Mouse (Mus musculus) liver, embryonic 14.5 days (tissue): ENCODE measurements around the gene Efcab9. TPM values are rescaled to one million over a fixed set of nuclear protein-coding genes. Genes with fewer than 3 reads are reported as not detected.
A peak's percentile ranks its signal among the peaks of the same experiment; 100 is the strongest.

Experiments used
- ATAC-seq: fragments of 200-750 bp; cut with Nextera tagmentation; 2 replicates; pipeline ENCODE4 v1.8.0; 2017; ENCODE audit warnings: moderate number of reproducible peaks, mild to moderate bottlenecking, moderate library complexity; ENCODE audit not compliant: insufficient read depth
- DNase-seq, 3 experiments: peaks; one replicate each; pipeline ENCODE4 v3.0.0-alpha.2; 2012 to 2013; ENCODE audit warnings: low read depth in 3 of 3, low spot score in 3 of 3
- H3K27ac ChIP-seq: fragments of 300-500 bp; sonication (generic); 2 replicates; pipeline ENCODE4 v1.5.1; 2014; ENCODE audit warnings: moderate library complexity, mild to moderate bottlenecking, control low read depth, inconsistent platforms
- H3K27me3 ChIP-seq: fragments of 300-500 bp; sonication (generic); 2 replicates; pipeline ENCODE4 v1.6.1; 2014; ENCODE audit warnings: mild to moderate bottlenecking, low read length, moderate library complexity; ENCODE audit not compliant: control insufficient read depth, insufficient read depth
- H3K36me3 ChIP-seq: fragments of 300-500 bp; sonication (generic); replicated peaks from 2 replicates; pipeline ENCODE4 v1.6.1; 2014; ENCODE audit warnings: low read depth; ENCODE audit not compliant: control insufficient read depth, insufficient read depth
- H3K4me1 ChIP-seq, 2 experiments: fragments of 200-500 bp in 1 of 2; fragments of 300-500 bp in 1 of 2; sonication (generic) in 1 of 2; replicated peaks; 2 replicates each; pipeline ENCODE4 v1.6.1; 2012 to 2014; ENCODE audit warnings: antibody characterized with exemption in 1 of 2, inconsistent platforms in 1 of 2, low read length in 1 of 2; ENCODE audit not compliant: control insufficient read depth in 2 of 2, insufficient read depth in 2 of 2
- H3K4me2 ChIP-seq: fragments of 300-500 bp; sonication (generic); 2 replicates; pipeline ENCODE4 v1.6.1; 2014; ENCODE audit warnings: low read depth, mild to moderate bottlenecking, control low read depth, moderate library complexity
- H3K4me3 ChIP-seq, 2 experiments: fragments of 200-500 bp in 1 of 2; fragments of 300-500 bp in 1 of 2; sonication (generic) in 1 of 2; 2 replicates each; pipeline ENCODE4 v1.5.1; 2012 to 2014; ENCODE audit warnings: low read depth in 2 of 2, low read length in 2 of 2, mild to moderate bottlenecking in 2 of 2, control low read depth in 1 of 2, inconsistent platforms in 1 of 2, moderate library complexity in 1 of 2; ENCODE audit not compliant: insufficient read depth in 1 of 2
- H3K9ac ChIP-seq: fragments of 300-500 bp; sonication (generic); replicated peaks from 2 replicates; pipeline ENCODE4 v1.6.1; 2014; ENCODE audit warnings: mild to moderate bottlenecking, control low read depth, moderate library complexity
- H3K9me3 ChIP-seq: fragments of 300-500 bp; sonication (generic); 2 replicates; pipeline ENCODE4 v1.6.1; 2016; ENCODE audit warnings: low read length, mixed read lengths; ENCODE audit not compliant: control insufficient read depth
- CTCF ChIP-seq: IDR thresholded peaks from 2 replicates; pipeline ENCODE4 v1.5.1; 2016; ENCODE audit warnings: antibody characterized with exemption, low read depth, control low read depth
- EP300 ChIP-seq: IDR thresholded peaks from 2 replicates; pipeline ENCODE4 v1.6.1; 2016; ENCODE audit warnings: antibody characterized with exemption, low read depth
- WGBS: fragments of 180-500 bp; shearing (Covaris S2); extraction: QIAGEN DNeasy Blood & Tissue Kit; methylation state at CpG from one replicate; pipeline ENCODE4 v1.1.7; 2014; ENCODE audit not compliant: insufficient replicate concordance; 5-methylcytosine and 5-hydroxymethylcytosine counted together
- polyA plus RNA-seq, 2 experiments: library from polyadenylated mRNA; depleted of rRNA in 1 of 2; stranded (reverse) in 1 of 2; unstranded in 1 of 2; fragments of >200 nt; fragmentation: Nextera tagmentation in 1 of 2; extraction: Ambion mirVana in 1 of 2; gene quantifications; 2 replicates each; pipeline versions ENCODE4 v1.2.1 to v1.2.3; 2012 to 2014

The Efcab9 gene
- polyA plus RNA-seq, 2 experiments: 0.22 to 0.26 TPM

- no peak for ATAC-seq
Measured at GRCm38 (mm10) chr11:32499931-32500330, 31.9 kb downstream of the Efcab9 start.

GRCm38 (mm10) chr11:32498757-32499535, 32.9 kb downstream of the Efcab9 start:
- H3K9ac ChIP-seq: no peak overlapping the region
- ATAC-seq (no peak), DNase-seq (no peak)
- no peaks in the 10 kb centered on the region for H3K27me3 ChIP-seq
- H3K27ac ChIP-seq: no peak overlapping the region
- H3K4me1 ChIP-seq: no peaks in the 10 kb centered on the region
- 71% methylated on average over 7 of the region's 7 CpGs for WGBS
- no peaks in the 10 kb centered on the region for H3K9me3 ChIP-seq
- no peaks in the 10 kb centered on the region for H3K36me3 ChIP-seq
- no peak overlapping the region for H3K4me2 ChIP-seq
- H3K4me3 ChIP-seq: no peak overlapping the region
- TF ChIP-seq EP300 (no peak), CTCF (no peak)

More at GRCm38 (mm10) chr11:32499931-32500330, 31.9 kb downstream of the Efcab9 start:
- TF ChIP-seq CTCF (0 out of 2 replicates have a peak, but pooled peaks have one; percentile 11), EP300 (no peak)
- no peak overlapping the region for H3K9ac ChIP-seq
- WGBS: 71% methylated on average over 4 of the region's 4 CpGs
- no peak for DNase-seq
- no peaks in the 10 kb centered on the region for H3K9me3 ChIP-seq
- no peak overlapping the region for H3K27ac ChIP-seq
- H3K36me3 ChIP-seq: no peaks in the 10 kb centered on the region
- no peak overlapping the region for H3K4me3 ChIP-seq
- H3K4me1 ChIP-seq: no peaks in the 10 kb centered on the region; a peak in 1 of 4 replicates
- no peaks in the 10 kb centered on the region for H3K27me3 ChIP-seq
- no peak overlapping the region for H3K4me2 ChIP-seq

GRCm38 (mm10) chr11:32495283-32495682, 36.6 kb downstream of the Efcab9 start:
- Histone ChIP-seq H3K4me1 (no peaks in the 10 kb centered on the region), H3K9ac (no peak overlapping the region), H3K27me3 (no peaks in the 10 kb centered on the region), H3K4me2 (no peak overlapping the region), H3K27ac (no peak overlapping the region), H3K36me3 (no peaks in the 10 kb centered on the region), H3K4me3 (no peak overlapping the region), H3K9me3 (no peaks in the 10 kb centered on the region)
- no peak for TF ChIP-seq CTCF
- no peak for TF ChIP-seq EP300
- DNase-seq (no peak), ATAC-seq (no peak)
- WGBS: 49% methylated on average over 2 of the region's 2 CpGs

DNA sequence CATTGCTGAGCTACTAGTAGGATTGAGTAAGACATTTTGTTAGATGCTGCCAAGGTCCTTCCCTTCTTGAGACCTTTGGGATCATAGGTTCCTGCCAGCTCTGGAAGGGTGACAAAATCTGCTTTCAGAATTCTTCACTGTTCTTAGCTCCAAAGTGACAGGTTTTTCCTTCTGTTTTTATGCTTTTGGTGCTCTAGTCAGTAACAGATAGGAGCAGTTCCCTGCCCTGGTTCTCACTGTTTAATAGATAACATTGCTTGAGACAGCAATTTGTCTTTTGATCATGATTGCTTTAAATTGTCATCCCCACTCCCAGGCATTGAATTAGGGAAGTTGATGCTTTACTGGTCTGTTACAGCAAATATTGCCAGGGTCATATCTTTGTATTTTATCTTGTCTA, 38.6 kb downstream of the Efcab9 start:
- no peak overlapping the region for H3K4me2 ChIP-seq
- H3K27me3 ChIP-seq: no peaks in the 10 kb centered on the region
- ATAC-seq: no peak
- no peak overlapping the region for H3K9ac ChIP-seq
- TF ChIP-seq CTCF (no peak), EP300 (no peak)
- no peak overlapping the region for H3K27ac ChIP-seq
- no peaks in the 10 kb centered on the region for H3K4me1 ChIP-seq
- no peaks in the 10 kb centered on the region for H3K36me3 ChIP-seq
- no peak for DNase-seq
- no peak overlapping the region for H3K4me3 ChIP-seq
- no peaks in the 10 kb centered on the region for H3K9me3 ChIP-seq

DNA sequence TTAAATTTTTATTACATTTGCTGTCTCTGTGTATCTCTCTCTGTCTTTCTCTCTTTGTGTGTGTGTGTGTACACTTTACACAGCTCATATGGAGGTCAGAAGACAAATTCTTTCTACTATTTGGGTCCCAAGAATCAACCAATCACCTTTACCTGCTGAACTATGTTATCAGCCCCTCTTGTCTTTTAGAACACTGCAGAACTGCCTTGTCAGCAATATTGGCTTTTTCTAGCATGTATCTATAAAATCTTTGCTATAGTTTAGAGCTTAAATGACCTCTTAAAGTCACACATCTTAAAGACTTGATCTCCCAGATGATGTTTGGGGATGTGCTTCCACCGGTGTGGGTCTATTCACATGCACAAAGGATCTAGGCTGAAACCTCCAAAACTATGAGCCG, 40.8 kb downstream of the Efcab9 start:
- no peak overlapping the region for H3K27ac ChIP-seq
- no peaks in the 10 kb centered on the region for H3K27me3 ChIP-seq
- H3K4me1 ChIP-seq: no peaks in the 10 kb centered on the region
- no peak overlapping the region for H3K9ac ChIP-seq
- H3K4me2 ChIP-seq: no peak overlapping the region
- 83% methylated on average over 2 of the region's 2 CpGs for WGBS
- H3K4me3 ChIP-seq: no peak overlapping the region
- no peaks in the 10 kb centered on the region for H3K9me3 ChIP-seq
- no peak for TF ChIP-seq CTCF
- no peak for TF ChIP-seq EP300
- no peaks in the 10 kb centered on the region for H3K36me3 ChIP-seq
- DNase-seq: no peak
- ATAC-seq: no peak
